Mouse (Mus musculus) limb, embryonic 12.5 days (tissue): ENCODE measurements around the gene Fam20a. TPM values are rescaled to one million over a fixed set of nuclear protein-coding genes. Genes with fewer than 3 reads are reported as not detected.
A peak's percentile ranks its signal among the peaks of the same experiment; 100 is the strongest.

Source experiments
- ATAC-seq: fragments of 200-750 bp; cut with Nextera tagmentation; 2 replicates; pipeline ENCODE4 v1.8.0; 2017; ENCODE audit warnings: low read depth, moderate TSS enrichment; ENCODE audit not compliant: insufficient number of reproducible peaks, insufficient read depth, low FRiP score, low TSS enrichment
- H3K27ac ChIP-seq: fragments of 300-500 bp; sonication (generic); 2 replicates; pipeline ENCODE4 v1.5.1; 2016; ENCODE audit warnings: mild to moderate bottlenecking, moderate library complexity
- H3K27me3 ChIP-seq: fragments of 300-500 bp; sonication (generic); 2 replicates; pipeline ENCODE4 v1.6.1; 2016; ENCODE audit warnings: mild to moderate bottlenecking, moderate library complexity
- H3K36me3 ChIP-seq: fragments of 300-500 bp; sonication (generic); 2 replicates; pipeline ENCODE4 v1.6.1; 2016; ENCODE audit warnings: mild to moderate bottlenecking, moderate library complexity
- H3K4me1 ChIP-seq: fragments of 300-500 bp; sonication (generic); replicated peaks from 2 replicates; pipeline ENCODE4 v1.6.1; 2016
- H3K4me2 ChIP-seq: fragments of 300-500 bp; sonication (generic); 2 replicates; pipeline ENCODE4 v1.6.1; 2016; ENCODE audit warnings: mild to moderate bottlenecking, moderate library complexity
- H3K4me3 ChIP-seq: fragments of 300-500 bp; sonication (generic); replicated peaks from 2 replicates; pipeline ENCODE4 v1.5.1; 2016; ENCODE audit warnings: mild to moderate bottlenecking
- H3K9ac ChIP-seq: fragments of 300-500 bp; sonication (generic); replicated peaks from 2 replicates; pipeline ENCODE4 v1.6.1; 2016; ENCODE audit warnings: mild to moderate bottlenecking, moderate library complexity
- H3K9me3 ChIP-seq: fragments of 300-500 bp; sonication (generic); 2 replicates; pipeline ENCODE4 v1.6.1; 2016; ENCODE audit warnings: mild to moderate bottlenecking, moderate library complexity
- WGBS: fragments of 180-500 bp; shearing (Covaris S2); methylation state at CpG from one replicate; pipeline ENCODE4 v1.1.7; 2016; 5-methylcytosine and 5-hydroxymethylcytosine counted together
- polyA plus RNA-seq: library from polyadenylated mRNA; unstranded; fragments of >200 nt; fragmentation: Nextera tagmentation; extraction: Ambion mirVana; gene quantifications from 2 replicates; pipeline ENCODE4 v1.2.1, GENCODE M21; 2016

The Fam20a gene
- polyA plus RNA-seq, 1 experiment from 2014 or later = 0.28 TPM

- H3K27ac ChIP-seq = no peak overlapping the region
- H3K36me3 ChIP-seq = no peaks in the 10 kb centered on the region
- ATAC-seq = no peak
- H3K4me2 ChIP-seq = no peak overlapping the region
- H3K9ac ChIP-seq = no peak overlapping the region
- peaks cover 14% of the 10 kb centered on the region for H3K4me1 ChIP-seq
- 0 out of 2 replicates have a peak, but pooled peaks cover 5% of the 10 kb centered on the region for H3K9me3 ChIP-seq
- no peak overlapping the region for H3K4me3 ChIP-seq
- 85% methylated on average over 7 of the region's 7 CpGs for WGBS
- no peaks in the 10 kb centered on the region for H3K27me3 ChIP-seq
Observed at GRCm38 (mm10) chr11:109623238-109623637, 98.8 kb downstream of the Fam20a start.

- Histone ChIP-seq H3K4me2 (peak overlapping the region; percentile 43), H3K4me1 (peaks cover 14% of the 10 kb centered on the region), H3K9me3 (0 out of 2 replicates have a peak, but pooled peaks cover 5% of the 10 kb centered on the region), H3K9ac (0 out of 2 replicates have a peak overlapping the region, but pooled peaks have one; percentile 27), H3K27ac (no peak overlapping the region), H3K27me3 (no peaks in the 10 kb centered on the region), H3K36me3 (no peaks in the 10 kb centered on the region), H3K4me3 (0 out of 2 replicates have a peak overlapping the region, but pooled peaks have one; percentile 3)
- no peak; the same call in 1 of the 2 replicates for ATAC-seq
- WGBS = 15% methylated on average over 15 of the region's 15 CpGs
Observed at GRCm38 (mm10) chr11:109622518-109623037, 99.5 kb downstream of the Fam20a start.

GRCm38 (mm10) chr11:109621183-109621582 is 100.9 kb downstream of the Fam20a start:
- Histone ChIP-seq H3K4me2 (no peak overlapping the region), H3K4me1 (peaks cover 23% of the 10 kb centered on the region), H3K27ac (no peak overlapping the region), H3K9ac (no peak overlapping the region), H3K9me3 (0 out of 2 replicates have a peak, but pooled peaks cover 5% of the 10 kb centered on the region), H3K4me3 (no peak overlapping the region), H3K36me3 (no peaks in the 10 kb centered on the region), H3K27me3 (no peaks in the 10 kb centered on the region)
- no peak for ATAC-seq
- WGBS = 11% methylated on average over 2 of the region's 2 CpGs

DNA sequence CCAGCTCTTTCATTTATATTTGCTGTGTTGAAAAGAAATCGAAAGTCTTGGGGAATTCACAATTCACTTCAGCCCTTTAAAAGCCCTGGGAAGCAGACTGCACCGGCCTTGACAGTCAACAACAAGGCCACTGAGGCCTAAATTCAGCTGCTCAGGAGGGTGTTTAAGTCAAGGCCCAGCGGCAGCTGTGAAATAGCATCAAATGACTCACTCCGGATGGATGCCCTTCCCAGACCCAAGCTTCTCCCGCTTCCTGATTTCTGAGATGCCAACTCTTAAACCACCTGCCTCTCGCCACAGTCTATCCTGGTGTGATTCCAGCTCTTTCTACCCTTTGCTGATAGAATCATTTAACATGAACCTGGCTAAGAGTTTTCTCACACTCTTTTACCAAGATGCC is 101.7 kb downstream of the Fam20a start:
- H3K27ac ChIP-seq = no peak overlapping the region

More for the DNA sequence above, 101.7 kb downstream of the Fam20a start:
- H3K4me1 ChIP-seq = peaks cover 23% of the 10 kb centered on the region
- ATAC-seq = no peak
- no peak overlapping the region for H3K4me2 ChIP-seq
- 0 out of 2 replicates have a peak, but pooled peaks cover 5% of the 10 kb centered on the region for H3K9me3 ChIP-seq
- no peaks in the 10 kb centered on the region for H3K36me3 ChIP-seq
- no peak overlapping the region for H3K4me3 ChIP-seq
- H3K27me3 ChIP-seq = no peaks in the 10 kb centered on the region
- 70% methylated on average over 6 of the region's 6 CpGs for WGBS
- H3K9ac ChIP-seq = no peak overlapping the region

Other genes starting within 250 kb of the Fam20a start
- 2.8 and 4.3 TPM in 2 replicates for gene Arsg, start 248.9 kb downstream of the Fam20a start, polyA plus RNA-seq
- 3.5 and 3.6 TPM in 2 replicates for gene Slc16a6, start 248.7 kb downstream of the Fam20a start, polyA plus RNA-seq
- gene Wipi1, start 110.3 kb downstream of the Fam20a start, polyA plus RNA-seq = 40.6 and 41.0 TPM in 2 replicates
- 359 and 372 TPM in 2 replicates for gene Prkar1a, start 72.9 kb downstream of the Fam20a start, polyA plus RNA-seq
- gene 1700012B07Rik, start 105.8 kb upstream of the Fam20a start, polyA plus RNA-seq = not detected in 2 replicates